Mouse (Mus musculus) midbrain, embryonic 12.5 days (tissue): ENCODE data around the gene Gps2. TPM values are rescaled to one million over a fixed set of nuclear protein-coding genes. Genes with fewer than 3 reads are reported as not detected.
"Not testable (repeated sequence)": the region's sequence is repeated elsewhere in the genome, so short reads cannot be mapped to it uniquely, and the experiment has no call there.

Experiments used
- ATAC-seq: fragments of 200-750 bp; cut with Nextera tagmentation; 2 replicates; pipeline ENCODE4 v1.8.0; 2017; ENCODE audit warnings: low read depth, moderate TSS enrichment, moderate library complexity; ENCODE audit not compliant: low FRiP score
- H3K27ac ChIP-seq: fragments of 300-500 bp; sonication (generic); replicated peaks from 2 replicates; pipeline ENCODE4 v1.5.1; 2016; ENCODE audit warnings: mild to moderate bottlenecking
- H3K27me3 ChIP-seq: fragments of 300-500 bp; sonication (generic); 2 replicates; pipeline ENCODE4 v1.6.1; 2016; ENCODE audit warnings: mild to moderate bottlenecking
- H3K36me3 ChIP-seq: fragments of 300-500 bp; sonication (generic); 2 replicates; pipeline ENCODE4 v1.6.1; 2016
- H3K4me1 ChIP-seq: fragments of 300-500 bp; sonication (generic); 2 replicates; pipeline ENCODE4 v1.6.1; 2016
- H3K4me2 ChIP-seq: fragments of 300-500 bp; sonication (generic); replicated peaks from 2 replicates; pipeline ENCODE4 v1.6.1; 2016; ENCODE audit warnings: mild to moderate bottlenecking, moderate library complexity
- H3K4me3 ChIP-seq: fragments of 300-500 bp; sonication (generic); 2 replicates; pipeline ENCODE4 v1.5.1; 2016; ENCODE audit warnings: mild to moderate bottlenecking
- H3K9ac ChIP-seq: fragments of 300-500 bp; sonication (generic); replicated peaks from 2 replicates; pipeline ENCODE4 v1.6.1; 2016; ENCODE audit warnings: mild to moderate bottlenecking, moderate library complexity
- H3K9me3 ChIP-seq: fragments of 300-500 bp; sonication (generic); 2 replicates; pipeline ENCODE4 v1.6.1; 2016; ENCODE audit warnings: mild to moderate bottlenecking
- WGBS: fragments of 180-500 bp; shearing (Covaris S2); methylation state at CpG from one replicate; pipeline ENCODE4 v1.1.7; 2016; 5-methylcytosine and 5-hydroxymethylcytosine counted together
- polyA plus RNA-seq: library from polyadenylated mRNA; unstranded; fragments of >200 nt; fragmentation: Nextera tagmentation; extraction: Ambion mirVana; gene quantifications from 2 replicates; pipeline ENCODE4 v1.2.1, GENCODE M21; 2016

Gene Gps2
- polyA plus RNA-seq, 1 experiment from 2014 or later, result 97.6 TPM

- 75% methylated on average over 13 of the region's 13 CpGs for WGBS
- Histone ChIP-seq H3K4me3 (no peak overlapping the region), H3K9ac (no peak overlapping the region), H3K4me2 (no peak overlapping the region), H3K27me3 (peaks cover 9% of the 10 kb centered on the region), H3K9me3 (no peaks in the 10 kb centered on the region), H3K27ac (no peak overlapping the region), H3K4me1 (peaks cover 17% of the 10 kb centered on the region), H3K36me3 (peaks cover 10% of the 10 kb centered on the region; the same call in 1 of the 2 replicates)
- no peak for ATAC-seq
Measured at GRCm38 (mm10) chr11:69945216-69945615, 31.5 kb downstream of the Gps2 start.

- WGBS, result 93% methylated on average over 18 of the region's 18 CpGs
- H3K4me3 ChIP-seq, result no peak overlapping the region
- H3K27me3 ChIP-seq, result peaks cover 5% of the 10 kb centered on the region
- ATAC-seq, result no peak
- peaks cover 10% of the 10 kb centered on the region; the same call in 1 of the 2 replicates for H3K36me3 ChIP-seq
- H3K27ac ChIP-seq, result no peak overlapping the region
- peak overlapping the region; percentile 64; the same call in 1 of the 2 replicates for H3K4me2 ChIP-seq
- no peaks in the 10 kb centered on the region for H3K9me3 ChIP-seq
- H3K9ac ChIP-seq, result no peak overlapping the region
- H3K4me1 ChIP-seq, result peaks cover 17% of the 10 kb centered on the region
Measured at GRCm38 (mm10) chr11:69945997-69946891, 32.6 kb downstream of the Gps2 start.

GRCm38 (mm10) chr11:69947337-69948065, 33.8 kb downstream of the Gps2 start:
- Histone ChIP-seq H3K4me3 (peak overlapping the region; percentile 49), H3K4me2 (peak overlapping the region; percentile 64), H3K36me3 (peaks cover 10% of the 10 kb centered on the region; the same call in 1 of the 2 replicates), H3K27me3 (peaks cover 11% of the 10 kb centered on the region), H3K9ac (peak overlapping the region; percentile 45; the same call in 1 of the 2 replicates), H3K27ac (no peak overlapping the region), H3K9me3 (no peaks in the 10 kb centered on the region), H3K4me1 (peaks cover 17% of the 10 kb centered on the region)
- peak; percentile 56 for ATAC-seq
- WGBS, result 3% methylated on average over 29 of the region's 29 CpGs

GRCm38 (mm10) chr11:69948066-69948762, 34.5 kb downstream of the Gps2 start, which contains the start of gene Slc2a4:
Gene Slc2a4 (minus strand): TSS chr11:69948188.
- Histone ChIP-seq H3K4me1 (peaks cover 17% of the 10 kb centered on the region), H3K4me2 (peak within 1 kb of the TSS; percentile 64), H3K36me3 (peaks cover 10% of the 10 kb centered on the region; the same call in 1 of the 2 replicates), H3K9ac (peak within 1 kb of the TSS; percentile 47), H3K27ac (peak within 1 kb of the TSS; percentile 69), H3K27me3 (peaks cover 11% of the 10 kb centered on the region), H3K4me3 (peak within 1 kb of the TSS; percentile 49), H3K9me3 (no peaks in the 10 kb centered on the region)
- under 1% methylated on average over 33 of the region's 34 CpGs for WGBS
- ATAC-seq, result peak; percentile 93

GRCm38 (mm10) chr11:69948763-69949150, 35.1 kb downstream of the Gps2 start:
- peak; percentile 63 for ATAC-seq

GRCm38 (mm10) chr11:69950807-69951459, 37.2 kb downstream of the Gps2 start:
- no peak overlapping the region for H3K4me2 ChIP-seq
- H3K4me1 ChIP-seq, result peaks cover 17% of the 10 kb centered on the region
- H3K9me3 ChIP-seq, result no peaks in the 10 kb centered on the region
- no peak overlapping the region for H3K27ac ChIP-seq
- ATAC-seq, result no peak
- H3K36me3 ChIP-seq, result no peaks in the 10 kb centered on the region
- H3K4me3 ChIP-seq, result no peak overlapping the region
- 40% methylated on average over 4 of the region's 4 CpGs for WGBS
- no peak overlapping the region for H3K9ac ChIP-seq
- peaks cover 16% of the 10 kb centered on the region for H3K27me3 ChIP-seq

More at GRCm38 (mm10) chr11:69948763-69949150, 35.1 kb downstream of the Gps2 start:
- H3K4me1 ChIP-seq, result peaks cover 17% of the 10 kb centered on the region
- peaks cover 11% of the 10 kb centered on the region for H3K27me3 ChIP-seq
- H3K4me3 ChIP-seq, result peak overlapping the region; percentile 49
- no peaks in the 10 kb centered on the region for H3K9me3 ChIP-seq
- peaks cover 10% of the 10 kb centered on the region; the same call in 1 of the 2 replicates for H3K36me3 ChIP-seq
- under 1% methylated on average over 14 of the region's 14 CpGs for WGBS
- H3K4me2 ChIP-seq, result peak overlapping the region; percentile 64
- H3K27ac ChIP-seq, result peak overlapping the region; percentile 69
- H3K9ac ChIP-seq, result peak overlapping the region; percentile 47

- ATAC-seq, result no peak
- 46% methylated on average over 1 of the region's 1 CpGs for WGBS
Measured at GRCm38 (mm10) chr11:69952274-69952673, 38.6 kb downstream of the Gps2 start.

GRCm38 (mm10) chr11:69953267-69953915, 39.7 kb downstream of the Gps2 start:
- no peak overlapping the region for H3K27ac ChIP-seq
- no peak for ATAC-seq
- H3K9me3 ChIP-seq, result no peaks in the 10 kb centered on the region
- peaks cover 4% of the 10 kb centered on the region for H3K4me1 ChIP-seq
- no peak overlapping the region for H3K4me3 ChIP-seq
- no peak overlapping the region for H3K4me2 ChIP-seq
- H3K27me3 ChIP-seq, result peaks cover 21% of the 10 kb centered on the region
- 71% methylated on average over 11 of the region's 11 CpGs for WGBS
- no peaks in the 10 kb centered on the region for H3K36me3 ChIP-seq
- H3K9ac ChIP-seq, result no peak overlapping the region

More at GRCm38 (mm10) chr11:69952274-69952673, 38.6 kb downstream of the Gps2 start:
- Histone ChIP-seq H3K4me1 (peaks cover 14% of the 10 kb centered on the region), H3K9ac (no peak overlapping the region), H3K4me3 (no peak overlapping the region), H3K27me3 (peaks cover 16% of the 10 kb centered on the region), H3K9me3 (no peaks in the 10 kb centered on the region), H3K4me2 (no peak overlapping the region), H3K27ac (no peak overlapping the region), H3K36me3 (no peaks in the 10 kb centered on the region)

- ATAC-seq, H3K4me1 ChIP-seq: not testable (repeated sequence)
- 75% methylated on average over 4 of the region's 4 CpGs for WGBS
Measured at GRCm38 (mm10) chr11:69955618-69956017, 41.9 kb downstream of the Gps2 start.

GRCm38 (mm10) chr11:69956218-69956617, 42.5 kb downstream of the Gps2 start:
- 88% methylated on average over 1 of the region's 1 CpGs for WGBS
- no peak for ATAC-seq

More at GRCm38 (mm10) chr11:69955618-69956017, 41.9 kb downstream of the Gps2 start:
- H3K9ac ChIP-seq, H3K27ac ChIP-seq, H3K9me3 ChIP-seq, H3K4me2 ChIP-seq, H3K4me3 ChIP-seq, H3K36me3 ChIP-seq: not testable (repeated sequence)
- peaks cover 16% of the 10 kb centered on the region for H3K27me3 ChIP-seq

More at GRCm38 (mm10) chr11:69956218-69956617, 42.5 kb downstream of the Gps2 start:
- no peak overlapping the region for H3K4me2 ChIP-seq
- H3K36me3 ChIP-seq, result no peaks in the 10 kb centered on the region
- H3K9me3 ChIP-seq, result no peaks in the 10 kb centered on the region
- H3K27ac ChIP-seq, result no peak overlapping the region
- no peak overlapping the region for H3K4me3 ChIP-seq
- no peaks in the 10 kb centered on the region for H3K4me1 ChIP-seq
- H3K9ac ChIP-seq, result no peak overlapping the region
- H3K27me3 ChIP-seq, result peaks cover 21% of the 10 kb centered on the region
